Mouse (Mus musculus): ENCODE data around the gene Mief2. TPM values are rescaled to one million over a fixed set of nuclear protein-coding genes. Genes with fewer than 3 reads are reported as not detected.

Mief2 gene
- total and polyA plus RNA-seq, 3 experiments = 13.4 to 14.6 TPM; not detected in 1

- TF ChIP-seq ELF1 (IDR thresholded peaks at IDR 0.05; ENCODE audit: low read depth, low read length) (peak; percentile 95), KAT2A (conservative IDR thresholded peaks at IDR 0.05; ENCODE audit: low read depth, low read length) (peak; percentile 87), GABPA (IDR thresholded peaks at IDR 0.05; ENCODE audit: low read depth, low read length) (no peak), POLR2AphosphoS2 (IDR thresholded peaks at IDR 0.05; ENCODE audit: low read length) (peak; percentile 95)
Observed at GRCm38 (mm10) chr11:60776829-60777740, 48.9 kb downstream of the Mief2 start, which contains the start of the genes Top3a and Smcr8 (continued).

DNA sequence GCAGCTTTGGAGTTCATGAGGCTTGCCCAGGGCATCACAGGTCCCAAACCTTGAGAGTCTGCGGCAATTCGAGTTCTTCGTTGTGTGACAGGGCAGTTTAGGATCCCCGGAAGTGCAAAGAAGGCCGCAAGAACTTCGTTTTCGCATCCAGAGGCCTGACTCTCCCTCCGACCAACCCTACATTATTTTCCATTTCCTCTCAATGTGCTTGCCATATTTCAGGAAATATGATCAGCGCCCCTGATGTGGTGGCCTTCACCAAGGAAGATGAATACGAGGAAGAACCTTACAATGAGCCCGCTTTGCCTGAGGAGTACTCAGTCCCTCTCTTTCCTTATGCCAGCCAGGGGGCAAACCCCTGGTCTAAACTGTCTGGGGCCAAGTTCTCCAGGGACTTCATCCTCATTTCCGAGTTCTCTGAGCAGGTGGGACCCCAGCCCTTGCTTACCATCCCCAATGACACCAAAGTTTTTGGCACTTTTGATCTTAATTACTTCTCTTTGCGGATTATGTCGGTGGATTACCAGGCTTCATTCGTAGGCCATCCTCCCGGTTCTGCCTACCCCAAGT lies 49.7 kb downstream of the Mief2 start:
- H3K4me1 ChIP-seq (ENCODE audit: control insufficient read depth in 1 of 2, insufficient read depth in 2 of 2, low read length in 2 of 2) = peaks cover 2 to 60% of the 10 kb centered on the region in 2 experiments
- no peaks in the 10 kb centered on the region for H3K9me3 ChIP-seq (replicated peaks; ENCODE audit: insufficient read depth, low read length)

GRCm38 (mm10) chr11:60779673-60780189 lies 51.5 kb downstream of the Mief2 start:
- TF ChIP-seq NELFE (IDR thresholded peaks at IDR 0.05; ENCODE audit: low read depth, low read length) = no peak
- no peak for TF ChIP-seq MYC (IDR thresholded peaks at IDR 0.05; ENCODE audit: low read depth, low read length)
- no peak for TF ChIP-seq UBTF (IDR thresholded peaks at IDR 0.05; ENCODE audit: borderline replicate concordance, insufficient read depth, low read depth, low read length)
- TF ChIP-seq CTCF (IDR thresholded peaks at IDR 0.05 in 2 of 3, conservative IDR thresholded peaks at IDR 0.05 in 1 of 3; ENCODE audit: control insufficient read depth in 1 of 3, insufficient read depth in 1 of 3, low read depth in 2 of 3, low read length in 3 of 3, poor library complexity in 1 of 3, severe bottlenecking in 1 of 3) = no peak
- TF ChIP-seq POLR2AphosphoS5 (IDR thresholded peaks at IDR 0.05; ENCODE audit: borderline replicate concordance, low read depth, low read length) = no peak
- no peak for TF ChIP-seq MAX (IDR thresholded peaks at IDR 0.05; ENCODE audit: low read length)
- no peak for TF ChIP-seq POLR2A (IDR thresholded peaks at IDR 0.05; ENCODE audit: control insufficient read depth in 1 of 2, insufficient read depth in 1 of 2, low read depth in 1 of 2, low read length in 2 of 2, poor library complexity in 1 of 2)
- TF ChIP-seq NRF1 (IDR thresholded peaks at IDR 0.05; ENCODE audit: insufficient read depth, low read depth, low read length, poor library complexity, severe bottlenecking) = no peak
- no peak for TF ChIP-seq ZMIZ1 (IDR thresholded peaks at IDR 0.05; ENCODE audit: low read depth, low read length)
- TF ChIP-seq RAD21 (IDR thresholded peaks at IDR 0.05; ENCODE audit: low read depth, low read length) = no peak
- no peak for TF ChIP-seq JUND (IDR thresholded peaks at IDR 0.05; ENCODE audit: low read depth, low read length)
- TF ChIP-seq KAT2A (conservative IDR thresholded peaks at IDR 0.05; ENCODE audit: low read depth, low read length) = no peak
- TF ChIP-seq MYB (IDR thresholded peaks at IDR 0.05; ENCODE audit: low read depth, low read length) = no peak
- no peak for TF ChIP-seq MAZ (IDR thresholded peaks at IDR 0.05; ENCODE audit: low read depth, low read length)
- no peak for TF ChIP-seq E2F4 (IDR thresholded peaks at IDR 0.05; ENCODE audit: borderline replicate concordance, low read depth, low read length)
- Histone ChIP-seq H3K36me3 (ENCODE audit: control insufficient read depth in 1 of 2, insufficient read depth in 2 of 2, low read length in 2 of 2) (peaks cover 2 to 55% of the 10 kb centered on the region in 2 experiments; a peak in 2 of 4 replicates), H3K4me3 (ENCODE audit: control insufficient read depth in 1 of 2, insufficient read depth in 1 of 2, low read depth in 2 of 2, low read length in 2 of 2) (peak overlapping the region; percentile 43 to 57), H3K27ac (ENCODE audit: control insufficient read depth, low read depth, low read length) (no peak overlapping the region), H3K9me3 (replicated peaks; ENCODE audit: insufficient read depth, low read length) (no peaks in the 10 kb centered on the region), H3K9ac (ENCODE audit: control insufficient read depth, low read depth, low read length, poor library complexity, severe bottlenecking) (peak overlapping the region; percentile 20), H3K4me1 (ENCODE audit: control insufficient read depth in 1 of 2, insufficient read depth in 2 of 2, low read length in 2 of 2) (peaks cover 2 to 52% of the 10 kb centered on the region in 2 experiments), H3K79me2 (ENCODE audit: control insufficient read depth, insufficient read depth, low read length, poor library complexity) (peaks cover 84% of the 10 kb centered on the region), H3K27me3 (ENCODE audit: control insufficient read depth in 1 of 2, insufficient read depth in 2 of 2, low read length in 2 of 2) (no peaks in the 10 kb centered on the region)
- DNase-seq (ENCODE audit: low read depth, low spot score) = no peak

More for the DNA sequence above, 49.7 kb downstream of the Mief2 start:
- peak overlapping the region; percentile 73 to 82 for H3K4me3 ChIP-seq (ENCODE audit: control insufficient read depth in 1 of 2, insufficient read depth in 1 of 2, low read depth in 2 of 2, low read length in 2 of 2)
- TF ChIP-seq TBP (IDR thresholded peaks at IDR 0.05; ENCODE audit: low read depth, low read length) = no peak
- H3K36me3 ChIP-seq (ENCODE audit: control insufficient read depth in 1 of 2, insufficient read depth in 2 of 2, low read length in 2 of 2) = peaks cover 0 to 67% of the 10 kb centered on the region in 2 experiments; a peak in 2 of 4 replicates
- DNase-seq (ENCODE audit: low read depth, low spot score) = no peak
- peak overlapping the region; percentile 77 for H3K9ac ChIP-seq (ENCODE audit: control insufficient read depth, low read depth, low read length, poor library complexity, severe bottlenecking)
- peak overlapping the region; percentile 87 for H3K27ac ChIP-seq (ENCODE audit: control insufficient read depth, low read depth, low read length)
- H3K27me3 ChIP-seq (ENCODE audit: control insufficient read depth in 1 of 2, insufficient read depth in 2 of 2, low read length in 2 of 2) = no peaks in the 10 kb centered on the region
- peaks cover 82% of the 10 kb centered on the region for H3K79me2 ChIP-seq (ENCODE audit: control insufficient read depth, insufficient read depth, low read length, poor library complexity)

Measured in MEL (cell line).